Mouse (Mus musculus) NIH3T3 (cell line): ENCODE data around the gene Nr2f1.

Source experiments
- DNase-seq: peaks from one replicate; pipeline ENCODE4 v3.0.0-alpha.2; 2012; ENCODE audit warnings: low read depth

Nr2f1 gene

DNA sequence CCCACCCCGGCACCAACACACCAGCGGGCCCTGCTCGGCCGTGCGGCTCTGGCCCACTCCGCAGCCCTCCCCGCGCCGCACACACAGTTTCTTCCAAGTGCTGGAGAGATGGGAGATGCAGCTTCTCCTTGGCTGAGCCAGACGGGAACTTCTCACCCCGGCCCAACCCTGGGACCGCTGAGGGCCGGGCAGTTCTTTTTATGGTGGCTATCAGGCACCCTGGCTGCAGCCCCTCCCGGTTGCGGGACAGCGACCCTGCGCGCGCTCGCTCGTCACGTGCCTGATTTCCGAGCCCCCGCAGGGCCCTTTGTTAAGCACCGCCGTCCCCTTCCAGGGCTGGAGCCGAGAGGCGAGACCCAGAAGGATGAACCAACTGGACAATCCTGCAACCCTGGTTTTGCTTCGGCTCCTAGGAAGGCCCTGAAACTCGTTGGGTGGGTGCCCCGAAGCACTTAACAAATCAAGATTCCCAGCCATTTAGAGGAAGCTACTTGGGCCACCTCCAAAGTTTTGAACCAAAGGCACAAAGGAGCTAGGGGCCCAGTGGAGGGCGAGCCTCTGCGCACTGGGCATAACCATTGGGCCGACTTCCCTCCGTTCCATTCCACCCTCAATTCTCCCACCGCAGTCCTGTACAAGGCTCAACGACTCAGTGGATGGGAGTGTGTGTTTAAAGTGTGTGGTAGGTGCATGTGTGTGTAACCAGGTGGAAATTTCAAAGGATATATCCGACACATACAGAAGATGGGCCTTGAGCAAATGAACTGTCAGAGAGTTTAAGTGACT is 20.1 kb downstream of the Nr2f1 start:
- no peak for DNase-seq

DNA sequence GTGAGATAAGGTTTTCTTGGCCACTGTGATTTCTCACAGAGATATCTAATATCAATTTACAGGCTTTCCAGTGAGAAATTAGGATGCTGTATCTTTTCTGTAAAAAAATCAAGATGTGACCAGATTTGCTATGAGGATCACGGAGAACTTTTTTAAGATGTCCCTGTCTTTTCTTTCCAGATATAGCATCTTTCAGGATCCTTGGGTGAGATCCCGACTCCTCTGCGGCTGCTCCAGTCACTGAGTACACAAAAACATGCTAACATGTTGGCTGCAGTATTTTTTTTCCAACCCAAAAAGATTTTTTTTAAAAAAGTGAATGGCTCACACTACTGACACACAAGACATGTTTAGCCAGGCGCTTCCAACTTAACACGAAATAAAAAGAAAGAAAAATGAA is 20.8 kb downstream of the Nr2f1 start:
- no peak for DNase-seq

DNA sequence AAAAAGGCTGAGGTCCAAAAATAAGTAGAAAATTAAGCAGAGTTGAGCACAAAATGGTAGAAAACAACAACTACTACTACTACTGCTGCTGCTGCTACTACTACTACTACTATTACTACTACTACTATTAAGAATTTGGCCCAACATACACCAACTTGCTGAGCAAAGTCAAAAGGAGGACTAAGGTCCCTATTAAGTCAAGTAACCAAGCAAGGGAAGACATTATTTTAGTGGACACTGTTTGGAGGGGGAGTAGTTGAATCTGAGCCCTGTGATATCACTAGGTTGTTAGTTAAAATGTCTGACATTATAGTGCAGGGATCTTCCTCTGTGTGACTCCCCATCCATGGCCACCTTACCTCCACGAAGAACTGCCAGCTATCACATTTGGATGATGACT is 21.5 kb downstream of the Nr2f1 start:
- DNase-seq: no peak

DNA sequence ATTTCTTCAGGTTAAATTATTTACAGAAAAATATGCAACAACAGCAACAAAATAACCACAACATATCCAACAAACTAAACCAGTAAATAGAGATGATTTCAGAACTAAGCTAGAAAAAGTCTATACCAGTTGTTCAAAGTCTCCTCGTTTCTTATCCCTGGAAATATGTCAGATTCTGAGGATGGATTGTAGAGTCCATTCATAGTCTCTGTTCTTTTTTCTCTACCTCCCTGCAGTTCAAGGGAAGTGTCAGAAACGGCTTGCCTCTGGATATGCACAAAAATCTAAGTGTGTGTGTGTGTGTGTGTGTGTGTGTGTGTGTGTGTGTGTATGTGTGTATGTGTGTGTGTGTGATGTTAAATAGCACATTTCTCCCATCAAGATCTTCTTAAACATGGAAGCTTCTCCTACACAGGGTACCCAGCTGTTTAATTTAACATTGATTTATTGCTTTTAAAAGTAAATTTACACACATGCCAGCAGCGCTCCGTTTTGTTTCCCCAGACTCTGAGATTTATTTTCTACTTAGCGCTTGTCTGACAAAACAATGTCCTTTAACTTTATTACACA is 22.1 kb downstream of the Nr2f1 start:
- DNase-seq: no peak

DNA sequence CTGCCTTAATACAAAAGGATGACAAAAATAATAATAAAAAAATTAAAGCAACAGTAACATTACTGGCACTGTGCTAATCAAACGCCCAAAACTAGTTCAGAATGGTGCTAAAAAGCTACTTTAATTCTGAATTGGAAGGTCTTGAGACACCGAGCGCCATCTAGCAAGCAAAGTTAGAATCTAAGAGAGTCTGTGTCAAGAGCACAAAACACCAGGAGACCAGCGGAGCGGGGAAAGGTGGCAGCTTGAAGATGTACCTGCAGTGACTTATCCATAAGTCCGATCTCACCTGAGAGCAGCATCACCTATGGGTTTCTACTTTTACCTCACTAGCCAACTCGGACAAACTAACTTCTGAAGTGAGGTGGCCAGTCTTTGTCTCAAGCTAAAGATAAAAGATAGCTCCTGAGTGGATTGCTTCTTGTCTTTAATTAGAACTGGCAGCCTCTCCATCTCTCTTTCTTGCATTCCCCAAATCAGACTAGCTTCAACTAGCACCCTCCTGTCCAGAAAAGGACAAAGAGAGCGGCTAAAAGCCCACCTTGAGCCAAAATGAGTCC is 23.7 kb downstream of the Nr2f1 start:
- DNase-seq: no peak

DNA sequence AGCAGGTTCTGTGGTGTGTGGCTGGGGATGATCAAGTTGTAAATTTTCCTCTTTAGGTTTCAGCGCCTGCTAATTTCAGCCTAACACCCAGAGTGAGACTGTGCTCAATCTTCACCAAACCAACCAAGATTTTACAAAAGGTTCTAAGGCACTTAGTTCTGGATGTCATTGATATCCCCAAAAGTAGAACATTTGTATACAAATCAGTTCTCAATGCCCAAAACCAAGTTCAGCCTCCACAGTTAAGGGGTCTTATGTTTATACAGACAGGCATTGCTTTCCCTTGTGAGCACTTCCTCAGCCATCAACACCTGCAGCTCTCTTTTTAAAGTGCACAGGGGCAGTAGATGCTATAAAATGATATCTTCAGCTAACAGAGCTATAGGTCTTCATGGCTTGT is 24.7 kb downstream of the Nr2f1 start:
- DNase-seq: no peak

DNA sequence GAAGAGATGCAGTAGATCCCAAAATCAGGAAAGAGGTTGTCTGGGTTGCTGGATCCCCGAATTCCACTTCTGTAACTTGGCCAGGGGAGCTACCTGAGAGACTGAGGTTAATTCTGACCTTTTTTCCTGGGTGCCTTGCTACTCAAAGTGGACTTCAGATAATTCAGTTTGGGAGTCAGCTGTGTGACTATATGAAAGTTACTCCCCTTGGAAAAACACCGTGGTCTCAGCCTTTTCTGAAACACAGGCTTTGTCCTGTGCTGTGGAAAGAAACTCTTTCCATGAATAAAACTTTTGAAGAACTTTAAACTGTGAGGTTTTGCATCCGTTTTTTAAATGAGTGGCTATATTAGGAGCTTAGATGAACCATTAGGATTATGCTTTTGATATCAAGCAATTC is 25.4 kb downstream of the Nr2f1 start:
- no peak for DNase-seq

DNA sequence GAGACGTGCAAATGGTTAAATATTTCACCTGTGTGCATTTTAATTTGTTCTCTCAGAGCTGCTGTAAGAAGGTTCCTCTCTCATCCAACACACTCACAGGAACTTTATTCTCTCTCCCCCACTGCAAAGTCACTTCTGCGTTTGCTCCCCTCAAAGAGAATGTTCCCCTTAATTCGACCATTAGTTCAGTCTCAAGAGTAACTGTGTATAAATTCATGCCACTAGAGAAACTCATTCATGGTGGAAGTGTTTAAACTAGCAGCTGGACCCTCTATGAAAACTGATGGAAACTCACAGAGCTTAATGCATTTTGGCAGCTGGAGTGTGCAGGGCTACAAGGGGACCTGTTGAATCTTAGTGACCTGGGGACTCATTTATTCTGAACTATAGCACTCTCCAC is 26.7 kb downstream of the Nr2f1 start:
- DNase-seq: no peak

DNA sequence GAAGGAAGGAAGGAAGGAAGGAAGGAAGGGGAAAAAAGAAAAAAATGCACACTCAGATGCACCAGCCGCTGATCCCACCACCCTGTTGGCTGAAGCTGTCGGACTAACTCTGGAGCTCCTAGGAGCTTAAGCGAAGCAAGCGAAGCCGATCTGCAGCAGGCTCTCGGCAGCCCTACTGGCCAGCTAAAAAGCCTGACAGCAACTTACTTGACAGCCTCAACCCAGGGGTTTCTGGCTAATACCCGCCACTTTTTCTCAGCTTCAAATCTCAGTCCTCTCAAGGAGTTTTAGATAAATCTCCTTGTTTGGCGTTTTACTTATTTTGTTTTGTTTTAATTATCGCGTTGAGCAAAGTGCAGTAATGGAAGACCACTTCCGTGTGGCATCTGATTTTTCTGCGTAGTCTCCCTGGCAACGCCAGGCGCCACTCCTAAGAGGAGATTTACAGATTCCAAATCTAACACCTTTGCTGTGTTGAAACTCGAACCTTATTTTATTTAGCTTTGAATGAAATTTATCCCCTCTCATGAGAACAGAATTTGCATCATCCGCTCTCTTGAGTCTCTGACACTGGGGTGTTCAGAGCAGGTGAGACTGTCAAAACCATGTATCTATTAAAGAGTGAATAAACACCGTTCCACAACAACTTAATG is 27.4 kb downstream of the Nr2f1 start:
- no peak for DNase-seq

DNA sequence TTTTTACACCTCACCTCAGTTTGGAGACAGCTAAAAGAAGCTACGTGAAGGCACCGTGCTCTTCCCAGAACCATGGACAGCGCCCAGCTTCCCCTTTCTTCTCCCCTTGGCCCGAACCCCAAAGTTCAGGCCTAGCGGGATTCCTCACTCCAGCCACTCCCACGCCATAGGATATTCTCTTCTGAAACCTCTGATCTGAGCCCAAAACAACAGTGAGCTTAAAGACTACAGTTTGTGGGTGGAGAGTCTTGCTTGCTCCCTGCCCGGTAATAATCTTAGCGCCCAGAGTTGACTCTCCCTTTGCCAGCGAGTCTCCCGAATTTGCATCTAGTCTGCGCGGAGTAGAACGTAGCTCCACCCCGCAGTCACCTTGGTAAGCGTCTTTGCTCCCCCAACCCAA is 28.2 kb downstream of the Nr2f1 start:
- peak; percentile 57 for DNase-seq

DNA sequence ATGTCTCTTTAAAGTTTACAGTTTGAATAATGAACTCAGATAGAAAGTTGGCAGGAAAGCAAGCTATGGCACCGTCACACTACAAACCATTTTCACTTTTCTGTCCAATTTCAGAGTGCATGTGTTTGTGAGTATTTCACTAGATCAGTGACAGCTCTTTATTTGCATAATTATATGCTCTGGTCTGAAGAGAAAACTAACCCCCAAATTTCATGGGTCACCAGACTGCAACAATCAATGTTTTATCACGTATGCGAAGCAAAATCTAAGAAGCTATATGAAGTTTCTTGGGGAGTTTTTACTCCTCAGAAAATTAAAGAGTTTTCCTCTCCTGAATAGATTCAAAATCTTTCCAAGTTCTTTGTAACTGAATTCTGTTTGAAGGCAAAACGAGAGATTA is 31.4 kb downstream of the Nr2f1 start:
- DNase-seq: no peak

DNA sequence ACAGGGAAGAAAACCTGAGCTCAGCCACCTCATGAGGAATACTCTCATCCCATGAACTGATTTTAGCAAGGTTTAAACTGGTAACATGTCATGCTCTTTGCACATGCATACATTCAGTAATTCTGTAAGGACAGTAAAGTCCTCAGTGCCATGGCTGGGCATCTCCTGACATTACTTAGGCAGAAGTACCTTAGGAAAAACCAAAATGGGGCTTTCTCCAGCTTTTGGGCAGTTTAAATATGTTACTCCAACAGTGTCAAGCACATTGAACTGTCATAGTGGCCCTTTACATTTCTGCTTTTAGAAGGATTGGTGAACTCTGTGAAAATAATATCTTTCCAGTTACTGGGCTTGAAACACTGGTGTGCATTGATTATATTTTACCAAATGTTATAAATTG is 34.6 kb downstream of the Nr2f1 start:
- DNase-seq: no peak

DNA sequence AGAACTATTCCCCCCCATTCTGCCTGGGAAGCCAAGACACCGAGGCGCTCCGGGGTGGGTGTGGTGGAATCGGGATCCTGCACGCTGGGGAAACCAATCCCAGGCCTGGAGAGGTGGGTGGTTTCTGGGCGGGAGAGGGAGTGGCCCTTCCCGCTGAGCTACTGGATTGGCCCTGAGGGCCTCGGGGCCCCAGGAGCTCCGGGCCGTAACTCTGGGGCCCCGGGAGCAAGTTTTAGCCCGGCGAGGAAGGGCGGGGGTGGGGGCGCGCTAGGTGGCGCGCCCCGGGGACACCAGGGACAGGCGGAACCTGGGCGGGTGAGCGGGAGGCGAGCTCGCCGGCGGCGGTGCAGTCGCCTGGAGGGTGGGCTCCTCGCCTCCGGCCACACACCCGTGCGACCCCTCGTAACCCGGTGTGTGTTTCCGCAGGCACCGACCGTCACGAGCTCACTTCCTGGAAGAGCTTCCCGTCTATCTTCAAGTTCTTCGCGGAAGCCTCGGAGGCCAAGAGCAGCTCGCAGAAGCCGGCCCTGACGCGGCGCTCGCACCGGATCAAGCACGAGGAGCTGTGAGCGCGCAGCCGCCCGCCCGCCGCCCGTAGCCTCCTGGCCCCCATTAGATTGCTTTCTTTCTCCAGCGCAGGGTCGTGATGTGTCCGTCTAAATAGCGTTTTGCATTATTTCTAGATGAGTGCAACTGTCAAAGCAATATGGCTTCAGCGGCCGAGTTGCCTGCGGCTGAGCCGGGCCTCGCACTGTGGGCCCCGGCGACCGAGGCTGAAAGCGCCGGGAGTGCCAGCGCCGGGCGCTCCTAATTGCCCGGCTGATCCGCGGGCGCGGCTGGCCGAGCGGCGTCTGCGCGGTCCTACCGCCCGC is 36.2 kb downstream of the Nr2f1 start:
- DNase-seq: peak; percentile 88

DNA sequence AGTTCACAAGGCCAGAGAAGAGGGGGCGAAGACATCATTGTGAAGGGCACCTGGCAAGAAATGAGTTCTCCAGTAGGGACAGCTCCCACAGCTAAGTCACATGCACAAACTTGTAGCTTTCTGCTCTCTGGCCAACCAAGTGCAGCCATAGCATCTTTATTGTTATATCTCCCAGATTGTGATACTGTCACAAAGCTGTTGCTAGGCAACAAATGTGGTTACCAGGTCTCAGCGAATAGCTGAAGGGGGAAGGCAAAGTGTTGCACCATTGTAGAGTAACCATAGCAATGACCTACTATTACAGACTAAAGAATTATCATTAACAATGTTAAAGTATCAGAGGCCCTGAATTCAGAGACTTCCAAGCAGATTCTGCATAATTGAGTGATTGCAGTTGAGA is 37.4 kb downstream of the Nr2f1 start:
- DNase-seq: no peak

DNA sequence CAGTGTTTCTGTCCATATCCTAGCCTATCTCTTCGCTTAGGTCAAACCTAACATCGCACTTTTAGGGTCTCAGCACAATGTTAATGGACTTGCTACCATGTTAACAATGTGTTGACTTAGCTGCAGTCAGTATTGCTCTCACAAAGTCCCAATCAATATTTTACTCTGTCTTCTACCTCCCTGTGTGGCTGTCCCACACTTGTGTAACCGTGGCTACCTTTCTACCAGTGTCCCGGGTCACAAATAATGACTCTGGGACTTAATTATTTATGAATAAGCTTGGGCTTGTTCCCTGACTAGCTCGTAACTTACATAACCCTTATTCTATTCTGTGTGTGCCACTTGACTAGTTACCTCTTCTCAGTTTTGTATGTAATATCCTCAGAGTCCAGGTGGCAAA is 42.1 kb downstream of the Nr2f1 start:
- no peak for DNase-seq
